Mouse (Mus musculus): Measurements from ENCODE around the gene Mitd1. TPM values are rescaled to one million over a fixed set of nuclear protein-coding genes. Genes with fewer than 3 reads are reported as not detected.
A peak's percentile ranks its signal among the peaks of the same experiment; 100 is the strongest.

Gene Mitd1
- total and polyA plus RNA-seq, 3 experiments: 20.9 to 23.0 TPM; not detected in 1

GRCm38 (mm10) chr1:37868640-37869039 lies 21.6 kb downstream of the Mitd1 start:
- Histone ChIP-seq H3K9ac (ENCODE audit: control insufficient read depth, low read depth, low read length, poor library complexity, severe bottlenecking) (peak overlapping the region; percentile 61), H3K4me1 (ENCODE audit: control insufficient read depth in 1 of 2, insufficient read depth in 2 of 2, low read length in 2 of 2) (peaks cover 5 to 15% of the 10 kb centered on the region in 2 experiments; a peak in 3 of 4 replicates), H3K36me3 (ENCODE audit: control insufficient read depth in 1 of 2, insufficient read depth in 2 of 2, low read length in 2 of 2) (peaks cover 0 to 15% of the 10 kb centered on the region in 2 experiments; a peak in 2 of 4 replicates), H3K79me2 (ENCODE audit: control insufficient read depth, insufficient read depth, low read length, poor library complexity) (peaks cover 2% of the 10 kb centered on the region; the same call in 1 of the 2 replicates), H3K9me3 (replicated peaks; ENCODE audit: insufficient read depth, low read length) (no peaks in the 10 kb centered on the region), H3K27me3 (ENCODE audit: control insufficient read depth in 1 of 2, insufficient read depth in 2 of 2, low read length in 2 of 2) (no peaks in the 10 kb centered on the region), H3K27ac (ENCODE audit: control insufficient read depth, low read depth, low read length) (peak overlapping the region; percentile 73), H3K4me3 (ENCODE audit: control insufficient read depth in 1 of 2, insufficient read depth in 1 of 2, low read depth in 2 of 2, low read length in 2 of 2) (peak overlapping the region; percentile 53 to 59)
- peak; percentile 61 for DNase-seq (ENCODE audit: low read depth, low spot score)
- TF ChIP-seq HCFC1 (IDR thresholded peaks at IDR 0.05; ENCODE audit: low read depth, low read length) (0 out of 2 replicates have a peak, but pooled peaks have one; percentile 40), SIN3A (IDR thresholded peaks at IDR 0.05; ENCODE audit: low read length) (peak; percentile 42; the same call in 1 of the 2 replicates), MYC (IDR thresholded peaks at IDR 0.05; ENCODE audit: low read depth, low read length) (no peak), POLR2A (IDR thresholded peaks at IDR 0.05; ENCODE audit: control insufficient read depth in 1 of 2, insufficient read depth in 1 of 2, low read depth in 1 of 2, low read length in 2 of 2, poor library complexity in 1 of 2) (0 out of 4 replicates have a peak, but pooled peaks of 1 of the 2 experiments have one; percentile 22), ETS1 (IDR thresholded peaks at IDR 0.05; ENCODE audit: low read depth, low read length) (peak; percentile 53; the same call in 1 of the 2 replicates), MEF2A (IDR thresholded peaks at IDR 0.05; ENCODE audit: extremely low read depth, insufficient replicate concordance, low read depth, low read length, poor library complexity, severe bottlenecking) (no peak), TCF12 (IDR thresholded peaks at IDR 0.05; ENCODE audit: low read depth, low read length) (peak; percentile 57; the same call in 1 of the 2 replicates), JUND (IDR thresholded peaks at IDR 0.05; ENCODE audit: low read depth, low read length) (no peak), ELF1 (IDR thresholded peaks at IDR 0.05; ENCODE audit: low read depth, low read length) (peak; percentile 30; the same call in 1 of the 2 replicates), CHD1 (IDR thresholded peaks at IDR 0.05; ENCODE audit: low read depth, low read length) (no peak), EP300 (IDR thresholded peaks at IDR 0.05; ENCODE audit: low read depth in 1 of 2, low read length in 2 of 2) (peak in 1 of 2 experiments; percentile 51; a peak in 2 of 4 replicates), ZNF384 (IDR thresholded peaks at IDR 0.05; ENCODE audit: low read depth, low read length) (no peak), MYB (IDR thresholded peaks at IDR 0.05; ENCODE audit: low read depth, low read length) (0 out of 2 replicates have a peak, but pooled peaks have one; percentile 18), MAX (IDR thresholded peaks at IDR 0.05; ENCODE audit: low read length) (0 out of 2 replicates have a peak, but pooled peaks have one; percentile 33), GATA1 (IDR thresholded peaks at IDR 0.05; ENCODE audit: low read depth, low read length) (no peak), TBP (IDR thresholded peaks at IDR 0.05; ENCODE audit: low read depth, low read length) (peak; percentile 39; the same call in 1 of the 2 replicates), MXI1 (IDR thresholded peaks at IDR 0.05; ENCODE audit: low read depth, low read length) (0 out of 2 replicates have a peak, but pooled peaks have one; percentile 12), USF2 (IDR thresholded peaks at IDR 0.05; ENCODE audit: borderline replicate concordance in 1 of 2, insufficient read depth in 1 of 2, low read depth in 1 of 2, low read length in 2 of 2) (no peak), NRF1 (IDR thresholded peaks at IDR 0.05; ENCODE audit: insufficient read depth, low read depth, low read length, poor library complexity, severe bottlenecking) (no peak), UBTF (IDR thresholded peaks at IDR 0.05; ENCODE audit: borderline replicate concordance, insufficient read depth, low read depth, low read length) (no peak), TAL1 (IDR thresholded peaks at IDR 0.05; ENCODE audit: low read length) (0 out of 2 replicates have a peak, but pooled peaks have one; percentile 3), NELFE (IDR thresholded peaks at IDR 0.05; ENCODE audit: low read depth, low read length) (peak; percentile 47)

All from MEL (cell line).